Comparison of ENCODE assay signal across 12 mouse cellular contexts in the genomic region with DNA sequence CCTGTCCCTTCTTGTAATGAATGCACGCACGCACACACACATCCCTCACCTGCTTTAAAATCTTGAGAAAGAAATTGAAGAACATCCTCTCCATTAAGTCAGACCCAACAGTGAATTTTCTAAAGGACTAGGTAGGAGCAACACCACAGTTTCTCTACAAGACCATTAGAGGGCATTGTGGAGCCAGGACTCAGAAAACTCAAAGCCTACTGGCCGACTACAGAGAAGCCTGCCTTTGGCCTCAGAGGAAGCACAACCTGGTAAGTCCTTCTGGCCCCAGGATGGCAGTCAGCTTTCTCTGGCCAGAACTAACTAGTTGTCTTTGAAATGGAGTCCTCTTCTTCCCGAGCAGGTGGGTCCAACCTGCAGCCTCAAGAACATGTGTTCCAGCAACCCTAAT. TPM values are rescaled to one million over a fixed set of nuclear protein-coding genes. Genes with fewer than 3 reads are reported as not detected.
A peak's percentile ranks its signal among the peaks of the same experiment; 100 is the strongest.
DNase-seq lines count a peak whose midpoint lies in the region; ATAC-seq and TF ChIP-seq lines count a peak whose summit lies in the region.
"Had no signal": no experiment of that assay in that cellular context is flagged by ENCODE, and none has a peak within 500 bp of the region (broad histone marks: within the 10 kb centered on the region; RNA-seq: fewer than 3 reads in every experiment).

No protein-coding gene starts in this region.

- no peak overlapping the region for H3K4me3 ChIP-seq in embryonic facial prominence, embryonic 11.5 days (ENCODE audit: low read depth, low read length)
- no peak overlapping the region for H3K4me3 ChIP-seq in embryonic facial prominence, embryonic 10.5 days
- H3K4me3 ChIP-seq in lung, postnatal 0 days (ENCODE audit: low read depth, low read length), result no peak overlapping the region
- no peak overlapping the region for H3K4me3 ChIP-seq in neural tube, embryonic 15.5 days (replicated peaks)
- H3K4me3 ChIP-seq: heart, embryonic 13.5 days had no signal

- no peak for TF ChIP-seq EP300 in lung, postnatal 0 days (IDR thresholded peaks at IDR 0.05)

- DNase-seq in embryonic facial prominence, embryonic 11.5 days (ENCODE audit: low spot score), result peak; percentile 42
- DNase-seq in embryonic facial prominence, embryonic 10.5 days (ENCODE audit: low spot score), result no peak
- peak; percentile 41 for DNase-seq in lung, postnatal 0 days (ENCODE audit: low spot score)
- no peak for DNase-seq in lung, postnatal 25 days (ENCODE audit: low spot score)
- DNase-seq in splenic B cell, adult 2 months (ENCODE audit: low read depth, low spot score), result peak; percentile 12
- no peak for DNase-seq in cerebellum, adult 8-10 months
- DNase-seq: cerebellum, adult 11-12 months had no signal

- H3K27me3 ChIP-seq in embryonic facial prominence, embryonic 11.5 days (ENCODE audit: control insufficient read depth, insufficient read depth, low read length), result no peaks in the 10 kb centered on the region
- H3K27me3 ChIP-seq in embryonic facial prominence, embryonic 10.5 days (replicated peaks; ENCODE audit: low read depth, poor library complexity, severe bottlenecking), result no peaks in the 10 kb centered on the region
- no peaks in the 10 kb centered on the region for H3K27me3 ChIP-seq in lung, postnatal 0 days (replicated peaks; ENCODE audit: insufficient read depth, low read length)
- H3K27me3 ChIP-seq in splenic B cell, adult 2 months (ENCODE audit: control insufficient read depth, insufficient read depth, low read length, poor library complexity, severe bottlenecking), result no peaks in the 10 kb centered on the region
- no peaks in the 10 kb centered on the region for H3K27me3 ChIP-seq in neural tube, embryonic 15.5 days (replicated peaks)
- H3K27me3 ChIP-seq: heart, embryonic 13.5 days had no signal

- H3K9ac ChIP-seq in embryonic facial prominence, embryonic 11.5 days (replicated peaks; ENCODE audit: low read length), result no peak overlapping the region
- H3K9ac ChIP-seq in lung, postnatal 0 days (replicated peaks; ENCODE audit: low read depth), result no peak overlapping the region
- no peak overlapping the region for H3K9ac ChIP-seq in neural tube, embryonic 15.5 days (replicated peaks)
- H3K9ac ChIP-seq: heart, embryonic 13.5 days had no signal

- H3K36me3 ChIP-seq in embryonic facial prominence, embryonic 11.5 days (replicated peaks; ENCODE audit: control insufficient read depth, insufficient read depth, low read depth, low read length), result no peaks in the 10 kb centered on the region
- H3K36me3 ChIP-seq in embryonic facial prominence, embryonic 10.5 days (replicated peaks), result no peaks in the 10 kb centered on the region
- H3K36me3 ChIP-seq in lung, postnatal 0 days (ENCODE audit: insufficient read depth, low read length), result no peaks in the 10 kb centered on the region
- no peaks in the 10 kb centered on the region for H3K36me3 ChIP-seq in splenic B cell, adult 2 months (ENCODE audit: control insufficient read depth, insufficient read depth, low read length, poor library complexity, severe bottlenecking)
- H3K36me3 ChIP-seq in neural tube, embryonic 15.5 days, result no peaks in the 10 kb centered on the region
- H3K36me3 ChIP-seq: heart, embryonic 13.5 days had no signal

- no peak overlapping the region for H3K27ac ChIP-seq in embryonic facial prominence, embryonic 11.5 days (replicated peaks; ENCODE audit: low read depth, low read length)
- no peak overlapping the region for H3K27ac ChIP-seq in embryonic facial prominence, embryonic 10.5 days (replicated peaks)
- H3K27ac ChIP-seq in lung, postnatal 0 days (ENCODE audit: low read length), result no peak overlapping the region
- H3K27ac ChIP-seq in neural tube, embryonic 15.5 days (replicated peaks), result no peak overlapping the region
- H3K27ac ChIP-seq: heart, embryonic 13.5 days had no signal

- no peak for ATAC-seq in embryonic facial prominence, embryonic 11.5 days (replicated peaks; ENCODE audit: insufficient number of reproducible peaks, low FRiP score, low TSS enrichment, low read depth)
- no peak for ATAC-seq in lung, postnatal 0 days
- 0 out of 2 replicates have a peak, but pooled peaks have one; percentile 50 for ATAC-seq in common myeloid progenitor, adult 5-6 weeks (replicated peaks; ENCODE audit: low read depth, poor library complexity, severe bottlenecking)
- ATAC-seq in neural tube, embryonic 15.5 days (ENCODE audit: low FRiP score), result no peak

- 70% methylated on average over 4 of the region's 4 CpGs for WGBS in embryonic facial prominence, embryonic 11.5 days
- 60% methylated on average over 4 of the region's 4 CpGs for WGBS in embryonic facial prominence, embryonic 10.5 days
- 70% methylated on average over 4 of the region's 4 CpGs for WGBS in lung, postnatal 0 days
- 76% methylated on average over 4 of the region's 4 CpGs for WGBS in neural tube, embryonic 15.5 days

- H3K9me3 ChIP-seq in embryonic facial prominence, embryonic 11.5 days (replicated peaks; ENCODE audit: control insufficient read depth, low read length), result no peaks in the 10 kb centered on the region; the same call in 1 of the 2 replicates
- peaks cover 9% of the 10 kb centered on the region; the same call in 1 of the 2 replicates for H3K9me3 ChIP-seq in embryonic facial prominence, embryonic 10.5 days
- no peaks in the 10 kb centered on the region for H3K9me3 ChIP-seq in lung, postnatal 0 days (ENCODE audit: low read length)
- peaks cover 5% of the 10 kb centered on the region; the same call in 1 of the 2 replicates for H3K9me3 ChIP-seq in neural tube, embryonic 15.5 days (replicated peaks)

- TF ChIP-seq CTCF in lung, postnatal 0 days (IDR thresholded peaks at IDR 0.05), result peak; percentile 56

- H3K4me1 ChIP-seq in embryonic facial prominence, embryonic 11.5 days (ENCODE audit: control insufficient read depth, insufficient read depth, low read length), result no peaks in the 10 kb centered on the region
- no peaks in the 10 kb centered on the region for H3K4me1 ChIP-seq in embryonic facial prominence, embryonic 10.5 days
- no peaks in the 10 kb centered on the region for H3K4me1 ChIP-seq in lung, postnatal 0 days (ENCODE audit: insufficient read depth, low read depth, low read length)
- H3K4me1 ChIP-seq in neural tube, embryonic 15.5 days, result no peaks in the 10 kb centered on the region
- H3K4me1 ChIP-seq: heart, embryonic 13.5 days had no signal

- H3K4me2 ChIP-seq in embryonic facial prominence, embryonic 11.5 days (ENCODE audit: low read depth, low read length), result no peak overlapping the region
- H3K4me2 ChIP-seq in lung, postnatal 0 days (replicated peaks; ENCODE audit: low read depth, low read length), result no peak overlapping the region
- H3K4me2 ChIP-seq in neural tube, embryonic 15.5 days, result no peak overlapping the region
- H3K4me2 ChIP-seq: heart, embryonic 13.5 days had no signal

RNA-seq across cellular contexts. Expression of gene Hsd17b3, which starts 38.1 kb away (rescaled TPM):
- not detected in 2 replicates for polyA plus RNA-seq in embryonic facial prominence, embryonic 11.5 days (2014; fragmentation: Nextera tagmentation; extraction: Ambion mirVana)
- polyA plus RNA-seq in embryonic facial prominence, embryonic 10.5 days (2016; fragmentation: Nextera tagmentation; extraction: Ambion mirVana), result not detected in 2 replicates
- not detected in 2 replicates for polyA plus RNA-seq in lung, postnatal 0 days (2015; fragmentation: Nextera tagmentation; extraction: Ambion mirVana)
- total RNA-seq in common myeloid progenitor, adult 5-6 weeks (2017), result not detected in 2 replicates
- polyA plus RNA-seq in neural tube, embryonic 15.5 days (2015; fragmentation: Nextera tagmentation; extraction: Ambion mirVana), result not detected in 2 replicates
- total RNA-seq: layer of hippocampus, adult 8-10 months had no signal
- polyA plus RNA-seq: forebrain, embryonic 11.5 days; heart, embryonic 13.5 days had no signal

Comparison
In these comparisons a context has a peak if more than half of its experiments do, and no peak if none do; other contexts are left out.
1. DNase-seq: peak in embryonic facial prominence, embryonic 11.5 days (single experiment), lung, postnatal 0 days (single experiment) and splenic B cell, adult 2 months (single experiment); none in embryonic facial prominence, embryonic 10.5 days (single experiment), lung, postnatal 25 days (single experiment) and cerebellum, adult 8-10 months (single experiment).